Mouse (Mus musculus) embryonic fibroblast, embryonic 13.5 days (primary cell): ENCODE measurements around the gene App.

Experiments
- CTCF ChIP-seq: IDR thresholded peaks from 2 replicates; pipeline ENCODE4 v1.5.1; 2011; ENCODE audit warnings: mild to moderate bottlenecking, control low read depth, low read length, moderate library complexity, borderline replicate concordance; ENCODE audit not compliant: insufficient read depth
- POLR2A ChIP-seq: IDR thresholded peaks from 2 replicates; pipeline ENCODE4 v1.6.1; 2011; ENCODE audit warnings: low read depth, mild to moderate bottlenecking, control low read depth, low read length, moderate library complexity

- TF ChIP-seq CTCF (no peak), POLR2A (no peak)
Observed at GRCm38 (mm10) chr16:85139178-85139604, 34.4 kb downstream of the App start.
